Mouse (Mus musculus): ENCODE measurements around the gene Ankrd52. TPM values are rescaled to one million over a fixed set of nuclear protein-coding genes. Genes with fewer than 3 reads are reported as not detected.

Gene Ankrd52
- total and polyA plus RNA-seq, 3 experiments = 4.3 to 51.0 (median 15.3) TPM

GRCm38 (mm10) chr10:128367899-128368401 lies 9.0 kb upstream of the Ankrd52 start:
- Histone ChIP-seq H3K4me3 (replicated peaks in 1 of 3; ENCODE audit: low read depth in 2 of 3, low read length in 2 of 3, poor library complexity in 1 of 3) (peak overlapping the region; percentile 68 to 93 (median 80)), H3K9me3 (replicated peaks; ENCODE audit: low read length) (no peaks in the 10 kb centered on the region), H3K4me1 (ENCODE audit: control insufficient read depth in 1 of 2, insufficient read depth in 2 of 2) (peaks cover 3 to 16% of the 10 kb centered on the region in 2 experiments; a peak in 3 of 4 replicates), H3K9ac (ENCODE audit: insufficient read depth, low read depth) (peak overlapping the region; percentile 77), H3K27me3 (replicated peaks) (no peaks in the 10 kb centered on the region), H3K4me2 (ENCODE audit: insufficient read depth, low read depth, poor library complexity, severe bottlenecking) (peak overlapping the region; percentile 73), H3K27ac (ENCODE audit: insufficient read depth, low read depth) (peak overlapping the region; percentile 99), H3K79me2 (replicated peaks; ENCODE audit: control insufficient read depth, extremely low read depth, insufficient read depth, poor library complexity, severe bottlenecking) (no peaks in the 10 kb centered on the region), H3K36me3 (replicated peaks in 1 of 2; ENCODE audit: control insufficient read depth in 1 of 2, insufficient read depth in 1 of 2, low read length in 1 of 2) (peaks cover 17 to 30% of the 10 kb centered on the region in 2 experiments)
- no peak for DNase-seq (ENCODE audit: extremely low read depth)
- in situ Hi-C loops (cut with MboI; ENCODE audit: low pct_ligation_motif_present, low pct_unique_long_range_greater_than_20kb, low sequenced_read_pairs) = no loop called here
- TF ChIP-seq GABPA (IDR thresholded peaks at IDR 0.05; ENCODE audit: insufficient replicate concordance, low read depth, low read length) (no peak), POLR2AphosphoS2 (IDR thresholded peaks at IDR 0.05; ENCODE audit: low read depth, low read length) (no peak; the same call in 1 of the 2 replicates), ZMIZ1 (IDR thresholded peaks at IDR 0.05; ENCODE audit: low read depth, low read length) (no peak), ZNF384 (IDR thresholded peaks at IDR 0.05; ENCODE audit: low read depth, low read length) (no peak), ETS1 (conservative IDR thresholded peaks at IDR 0.05; ENCODE audit: low read depth, low read length) (no peak), MYC (IDR thresholded peaks at IDR 0.05; ENCODE audit: low read depth, low read length) (no peak), MAZ (IDR thresholded peaks at IDR 0.05; ENCODE audit: low read depth, low read length) (no peak), POLR2A (IDR thresholded peaks at IDR 0.05; ENCODE audit: low read depth, low read length) (no peak), USF1 (IDR thresholded peaks at IDR 0.05; ENCODE audit: low read depth, low read length) (no peak), TBP (conservative IDR thresholded peaks at IDR 0.05; ENCODE audit: low read depth, low read length) (no peak), NELFE (IDR thresholded peaks at IDR 0.05; ENCODE audit: low read depth, low read length) (no peak), MAX (IDR thresholded peaks at IDR 0.05; ENCODE audit: low read length) (no peak), HCFC1 (IDR thresholded peaks at IDR 0.05; ENCODE audit: low read depth, low read length) (no peak)
- dilution Hi-C loops (cut with MboI; ENCODE audit: extremely low pct_ligation_motif_present, extremely low pct_unique_long_range_greater_than_20kb, low sequenced_read_pairs) = no loop called here

- H3K36me3 ChIP-seq (replicated peaks in 1 of 2; ENCODE audit: control insufficient read depth in 1 of 2, insufficient read depth in 1 of 2, low read length in 1 of 2) = peaks cover 10 to 23% of the 10 kb centered on the region in 2 experiments
- in situ Hi-C loops (cut with MboI; ENCODE audit: low pct_ligation_motif_present, low pct_unique_long_range_greater_than_20kb, low sequenced_read_pairs) (no loop called here), dilution Hi-C loops (cut with MboI; ENCODE audit: extremely low pct_ligation_motif_present, extremely low pct_unique_long_range_greater_than_20kb, low sequenced_read_pairs) (no loop called here)
- H3K4me3 ChIP-seq (replicated peaks in 1 of 3; ENCODE audit: low read depth in 2 of 3, low read length in 2 of 3, poor library complexity in 1 of 3) = peak within 1 kb of the TSS; percentile 68 to 93 (median 80)
- H3K27ac ChIP-seq (ENCODE audit: insufficient read depth, low read depth) = peak within 1 kb of the TSS; percentile 99
- H3K9me3 ChIP-seq (replicated peaks; ENCODE audit: low read length) = no peaks in the 10 kb centered on the region
- H3K27me3 ChIP-seq (replicated peaks) = no peaks in the 10 kb centered on the region
- peaks cover 3 to 22% of the 10 kb centered on the region in 2 experiments; a peak in 3 of 4 replicates for H3K4me1 ChIP-seq (ENCODE audit: control insufficient read depth in 1 of 2, insufficient read depth in 2 of 2)
- no peaks in the 10 kb centered on the region for H3K79me2 ChIP-seq (replicated peaks; ENCODE audit: control insufficient read depth, extremely low read depth, insufficient read depth, poor library complexity, severe bottlenecking)
- peak; percentile 88 for DNase-seq (ENCODE audit: extremely low read depth)
- H3K4me2 ChIP-seq (ENCODE audit: insufficient read depth, low read depth, poor library complexity, severe bottlenecking) = peak within 1 kb of the TSS; percentile 73
- peak within 1 kb of the TSS; percentile 77 for H3K9ac ChIP-seq (ENCODE audit: insufficient read depth, low read depth)
- peak; percentile 76 for TF ChIP-seq ZMIZ1 (IDR thresholded peaks at IDR 0.05; ENCODE audit: low read depth, low read length)
- no peak for TF ChIP-seq ZC3H11A (IDR thresholded peaks at IDR 0.05; ENCODE audit: low read depth, low read length)
- 0 out of 2 replicates have a peak, but pooled peaks have one; percentile 25 for TF ChIP-seq MEF2A (IDR thresholded peaks at IDR 0.05; ENCODE audit: borderline replicate concordance, low read depth, low read length)
- peak; percentile 74 for TF ChIP-seq POLR2A (IDR thresholded peaks at IDR 0.05; ENCODE audit: low read depth, low read length)
- no peak for TF ChIP-seq CHD1 (IDR thresholded peaks at IDR 0.05; ENCODE audit: low read depth, low read length)
- no peak for TF ChIP-seq MAFK (IDR thresholded peaks at IDR 0.05; ENCODE audit: insufficient replicate concordance, low read length)
- no peak for TF ChIP-seq RCOR1 (conservative IDR thresholded peaks at IDR 0.05; ENCODE audit: low read depth, low read length)
- peak; percentile 60; the same call in 1 of the 2 replicates for TF ChIP-seq IRF4 (IDR thresholded peaks at IDR 0.05; ENCODE audit: low read depth, low read length)
- TF ChIP-seq MXI1 (IDR thresholded peaks at IDR 0.05; ENCODE audit: low read depth, low read length) = peak; percentile 70; the same call in 1 of the 2 replicates
- no peak for TF ChIP-seq PAX5 (IDR thresholded peaks at IDR 0.05; ENCODE audit: low read length)
- no peak for TF ChIP-seq KAT2A (IDR thresholded peaks at IDR 0.05; ENCODE audit: insufficient replicate concordance, low read length)
- no peak for TF ChIP-seq JUN (IDR thresholded peaks at IDR 0.05; ENCODE audit: insufficient read depth, low read depth, low read length)
- TF ChIP-seq CTCF (conservative IDR thresholded peaks at IDR 0.05 in 1 of 2, IDR thresholded peaks at IDR 0.05 in 1 of 2; ENCODE audit: low read depth in 2 of 2, low read length in 2 of 2) = no peak
- TF ChIP-seq POLR2AphosphoS2 (IDR thresholded peaks at IDR 0.05; ENCODE audit: low read depth, low read length) = no peak; the same call in 1 of the 2 replicates
- peak; percentile 61 for TF ChIP-seq MAX (IDR thresholded peaks at IDR 0.05; ENCODE audit: low read length)
- no peak for TF ChIP-seq MYC (IDR thresholded peaks at IDR 0.05; ENCODE audit: low read depth, low read length)
- TF ChIP-seq TCF12 (IDR thresholded peaks at IDR 0.05; ENCODE audit: low read depth, low read length) = peak; percentile 72
- peak; percentile 15; the same call in 1 of the 2 replicates for TF ChIP-seq USF1 (IDR thresholded peaks at IDR 0.05; ENCODE audit: low read depth, low read length)
- TF ChIP-seq NELFE (IDR thresholded peaks at IDR 0.05; ENCODE audit: low read depth, low read length) = peak; percentile 91
- no peak for TF ChIP-seq RAD21 (IDR thresholded peaks at IDR 0.05; ENCODE audit: low read depth, low read length)
- TF ChIP-seq USF2 (conservative IDR thresholded peaks at IDR 0.05; ENCODE audit: low read depth, low read length) = no peak
- no peak; the same call in 1 of the 2 replicates for TF ChIP-seq TBP (conservative IDR thresholded peaks at IDR 0.05; ENCODE audit: low read depth, low read length)
- no peak for TF ChIP-seq E2F4 (IDR thresholded peaks at IDR 0.05; ENCODE audit: insufficient replicate concordance, low read depth, low read length)
- TF ChIP-seq ZNF384 (IDR thresholded peaks at IDR 0.05; ENCODE audit: low read depth, low read length) = no peak
Measured at GRCm38 (mm10) chr10:128368402-128369217, 8.3 kb upstream of the Ankrd52 start, which contains the start of gene Coq10a. TSS of gene Coq10a (minus strand) at chr10:128368997.
